Mouse (Mus musculus) liver, adult 2 months (tissue): ENCODE data around the gene Megf11. TPM values are rescaled to one million over a fixed set of nuclear protein-coding genes. Genes with fewer than 3 reads are reported as not detected.

Experiments
- DNase-seq: peaks from one replicate; pipeline ENCODE4 v3.0.0-alpha.2; 2011; ENCODE audit warnings: low read depth, low spot score; ENCODE audit errors: extremely low read depth
- H3K27ac ChIP-seq: fragments of 200-500 bp; replicated peaks from 2 replicates; pipeline ENCODE4 v1.5.1; 2012; ENCODE audit warnings: low read depth, mild to moderate bottlenecking, control low read depth, inconsistent platforms, low read length; ENCODE audit not compliant: insufficient read depth
- H3K27me3 ChIP-seq: fragments of 200-500 bp; 2 replicates; pipeline ENCODE4 v1.6.1; 2012; ENCODE audit warnings: mild to moderate bottlenecking, moderate library complexity, low read length, inconsistent platforms; ENCODE audit not compliant: control insufficient read depth, insufficient read depth
- H3K36me3 ChIP-seq: fragments of 200-500 bp; 2 replicates; pipeline ENCODE4 v1.6.1; 2012; ENCODE audit warnings: low read length, inconsistent platforms; ENCODE audit not compliant: control insufficient read depth, insufficient read depth
- H3K4me1 ChIP-seq: fragments of 200-500 bp; 2 replicates; pipeline ENCODE4 v1.6.1; 2011; ENCODE audit warnings: low read length; ENCODE audit not compliant: control insufficient read depth, insufficient read depth
- H3K4me3 ChIP-seq: fragments of 200-500 bp; 2 replicates; pipeline ENCODE4 v1.5.1; 2011; ENCODE audit warnings: low read depth, mild to moderate bottlenecking, control low read depth, low read length, moderate library complexity; ENCODE audit not compliant: insufficient read depth
- H3K79me2 ChIP-seq: fragments of 200-500 bp; 2 replicates; pipeline ENCODE4 v1.6.1; 2012; ENCODE audit warnings: inconsistent platforms, mild to moderate bottlenecking, low read length, moderate library complexity; ENCODE audit not compliant: control insufficient read depth, insufficient read depth
- H3K9ac ChIP-seq: fragments of 200-500 bp; 2 replicates; pipeline ENCODE4 v1.6.1; 2012; ENCODE audit warnings: low read depth, mild to moderate bottlenecking, control low read depth, inconsistent platforms, low read length
- CTCF ChIP-seq: fragments of 200-500 bp; IDR thresholded peaks from 2 replicates; pipeline ENCODE4 v1.5.1; 2011; ENCODE audit warnings: low read depth, low read length, control low read depth
- POLR2A ChIP-seq: fragments of 200-500 bp; IDR thresholded peaks from 2 replicates; pipeline ENCODE4 v1.6.1; 2011; ENCODE audit warnings: low read length, control low read depth; ENCODE audit not compliant: insufficient read depth; ENCODE audit errors: extremely low read depth
- WGBS: fragments of 180-500 bp; shearing (Covaris S2); methylation state at CpG from one replicate; pipeline ENCODE4 v1.1.7; 2018; 5-methylcytosine and 5-hydroxymethylcytosine counted together
- polyA plus RNA-seq: library from polyadenylated mRNA; depleted of rRNA; stranded (reverse); fragments of >200 nt; gene quantifications from 2 replicates; pipeline ENCODE4 v1.2.3, GENCODE M21; 2012
- total RNA-seq: library from RNA; depleted of rRNA; stranded (reverse); fragments of >200 nt; gene quantifications from 2 replicates; pipeline ENCODE4 v1.2.3, GENCODE M21; 2014

Megf11 gene
- total and polyA plus RNA-seq, 2 experiments: 0.09 to 0.13 TPM

DNA sequence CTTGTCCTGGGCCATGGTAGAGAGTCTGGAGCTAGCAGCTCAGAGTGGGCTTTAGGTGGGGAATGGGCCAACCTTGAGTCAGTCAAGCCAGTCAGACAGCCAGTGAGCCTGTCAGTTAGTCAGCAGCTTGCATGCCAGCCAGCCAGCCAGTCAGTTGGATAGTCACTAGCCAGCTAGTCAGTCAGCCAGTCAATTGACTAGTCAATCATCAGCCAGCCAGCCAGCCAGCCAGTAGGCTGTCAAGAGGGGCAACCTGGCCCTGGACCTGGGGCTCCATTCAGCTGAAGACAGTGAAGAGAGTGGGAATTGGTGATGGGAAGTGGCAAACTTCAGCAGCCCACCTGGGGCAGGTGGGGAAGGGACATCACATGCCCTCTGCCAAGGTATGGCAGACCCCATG is 77.4 kb downstream of the Megf11 start:
- Histone ChIP-seq H3K4me1 (no peaks in the 10 kb centered on the region; the same call in 1 of the 2 replicates), H3K27me3 (no peaks in the 10 kb centered on the region), H3K9ac (no peak overlapping the region), H3K79me2 (no peaks in the 10 kb centered on the region), H3K4me3 (no peak overlapping the region), H3K27ac (no peak overlapping the region), H3K36me3 (no peaks in the 10 kb centered on the region)
- no peak for DNase-seq
- TF ChIP-seq CTCF: no peak
- no peak for TF ChIP-seq POLR2A

GRCm38 (mm10) chr9:64466090-64466489 is 80.7 kb downstream of the Megf11 start:
- no peak overlapping the region for H3K9ac ChIP-seq
- no peaks in the 10 kb centered on the region for H3K4me1 ChIP-seq
- H3K4me3 ChIP-seq: no peak overlapping the region
- no peaks in the 10 kb centered on the region for H3K36me3 ChIP-seq
- H3K27ac ChIP-seq: no peak overlapping the region
- 46% methylated on average over 8 of the region's 8 CpGs for WGBS
- no peak for DNase-seq
- TF ChIP-seq CTCF (no peak), POLR2A (no peak)
- no peaks in the 10 kb centered on the region for H3K27me3 ChIP-seq
- no peaks in the 10 kb centered on the region for H3K79me2 ChIP-seq

DNA sequence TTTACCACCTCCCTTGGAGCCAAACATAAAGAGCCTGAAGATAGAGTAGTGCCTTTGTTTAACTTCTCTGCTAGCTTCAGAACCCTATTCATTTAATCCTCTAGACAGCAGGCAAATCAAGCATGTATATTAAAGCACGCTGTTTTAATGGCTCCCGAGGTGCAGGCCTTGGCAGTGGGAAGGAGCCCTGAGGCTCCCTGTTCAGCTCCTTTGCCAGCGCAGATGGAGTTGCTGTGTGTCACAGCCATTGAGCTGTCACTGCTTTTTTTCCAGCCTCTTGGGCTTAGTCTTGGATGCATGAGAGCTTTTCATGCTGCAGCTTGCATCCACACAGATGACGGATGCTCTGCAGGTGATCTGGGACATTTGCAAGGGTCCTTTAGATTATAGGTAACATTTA is 81.1 kb downstream of the Megf11 start:
- Histone ChIP-seq H3K4me1 (no peaks in the 10 kb centered on the region), H3K4me3 (no peak overlapping the region), H3K27ac (no peak overlapping the region), H3K9ac (no peak overlapping the region), H3K27me3 (no peaks in the 10 kb centered on the region), H3K36me3 (no peaks in the 10 kb centered on the region), H3K79me2 (no peaks in the 10 kb centered on the region)
- no peak for DNase-seq
- no peak for TF ChIP-seq CTCF
- TF ChIP-seq POLR2A: no peak
- WGBS: 66% methylated on average over 4 of the region's 4 CpGs

GRCm38 (mm10) chr9:64470806-64471205 is 85.4 kb downstream of the Megf11 start:
- no peaks in the 10 kb centered on the region for H3K4me1 ChIP-seq
- no peak for DNase-seq
- no peak overlapping the region for H3K27ac ChIP-seq
- H3K4me3 ChIP-seq: no peak overlapping the region
- TF ChIP-seq CTCF (no peak), POLR2A (no peak)
- H3K9ac ChIP-seq: no peak overlapping the region
- H3K27me3 ChIP-seq: no peaks in the 10 kb centered on the region
- no peaks in the 10 kb centered on the region for H3K79me2 ChIP-seq
- 89% methylated on average over 1 of the region's 1 CpGs for WGBS
- H3K36me3 ChIP-seq: no peaks in the 10 kb centered on the region

GRCm38 (mm10) chr9:64471336-64471735 is 85.9 kb downstream of the Megf11 start:
- Histone ChIP-seq H3K36me3 (no peaks in the 10 kb centered on the region), H3K9ac (no peak overlapping the region), H3K4me1 (no peaks in the 10 kb centered on the region), H3K27ac (no peak overlapping the region), H3K79me2 (no peaks in the 10 kb centered on the region), H3K4me3 (no peak overlapping the region), H3K27me3 (no peaks in the 10 kb centered on the region)
- TF ChIP-seq POLR2A (no peak), CTCF (no peak)
- 88% methylated on average over 3 of the region's 3 CpGs for WGBS
- DNase-seq: no peak

GRCm38 (mm10) chr9:64472165-64472564 is 86.7 kb downstream of the Megf11 start:
- H3K36me3 ChIP-seq: no peaks in the 10 kb centered on the region
- DNase-seq: no peak
- 39% methylated on average over 2 of the region's 2 CpGs for WGBS
- no peak overlapping the region for H3K4me3 ChIP-seq
- no peaks in the 10 kb centered on the region for H3K4me1 ChIP-seq
- no peak overlapping the region for H3K9ac ChIP-seq
- H3K27me3 ChIP-seq: no peaks in the 10 kb centered on the region
- no peak overlapping the region for H3K27ac ChIP-seq
- no peak for TF ChIP-seq POLR2A
- no peak for TF ChIP-seq CTCF
- H3K79me2 ChIP-seq: no peaks in the 10 kb centered on the region
